Mouse (Mus musculus) MEL (cell line): ENCODE measurements around the gene Mapk1. TPM values are rescaled to one million over a fixed set of nuclear protein-coding genes. Genes with fewer than 3 reads are reported as not detected.

ENCODE experiments used
- DNase-seq: peaks from one replicate; pipeline ENCODE4 v3.0.0; 2011; ENCODE audit warnings: low read depth, low spot score
- H3K27ac ChIP-seq: 2 replicates; pipeline ENCODE4 v1.5.1; 2012; ENCODE audit warnings: low read depth, mild to moderate bottlenecking, control low read depth, low read length, moderate library complexity; ENCODE audit not compliant: control insufficient read depth
- H3K27me3 ChIP-seq, 2 experiments: fragments of 150-350 bp in 1 of 2; sonication (generic) in 1 of 2; 2 replicates each; pipeline ENCODE4 v1.6.1; 2012; ENCODE audit warnings: low read length in 2 of 2, mild to moderate bottlenecking in 2 of 2, improper control_type of control experiment in 1 of 2, moderate library complexity in 1 of 2; ENCODE audit not compliant: insufficient read depth in 2 of 2, control insufficient read depth in 1 of 2
- H3K36me3 ChIP-seq, 2 experiments: 2 replicates each; pipeline ENCODE4 v1.6.1; 2012 to 2014; ENCODE audit warnings: low read length in 2 of 2, improper control_type of control experiment in 1 of 2, inconsistent platforms in 1 of 2, mild to moderate bottlenecking in 1 of 2; ENCODE audit not compliant: insufficient read depth in 2 of 2, control insufficient read depth in 1 of 2
- H3K4me1 ChIP-seq, 2 experiments: fragments of 150-350 bp in 1 of 2; sonication (generic) in 1 of 2; 2 replicates each; pipeline ENCODE4 v1.6.1; 2012; ENCODE audit warnings: low read length in 2 of 2, improper control_type of control experiment in 1 of 2, mild to moderate bottlenecking in 1 of 2; ENCODE audit not compliant: insufficient read depth in 2 of 2, control insufficient read depth in 1 of 2
- H3K4me3 ChIP-seq, 2 experiments: fragments of 150-350 bp in 1 of 2; sonication (generic) in 1 of 2; 2 replicates each; pipeline ENCODE4 v1.5.1; 2012; ENCODE audit warnings: low read depth in 2 of 2, low read length in 2 of 2, mild to moderate bottlenecking in 2 of 2, moderate library complexity in 2 of 2, control low read depth in 1 of 2, improper control_type of control experiment in 1 of 2; ENCODE audit not compliant: control insufficient read depth in 1 of 2, insufficient read depth in 1 of 2
- H3K79me2 ChIP-seq: 2 replicates; pipeline ENCODE4 v1.6.1; 2012; ENCODE audit warnings: mild to moderate bottlenecking, low read length, moderate library complexity; ENCODE audit not compliant: control insufficient read depth, poor library complexity, insufficient read depth
- H3K9ac ChIP-seq: 2 replicates; pipeline ENCODE4 v1.6.1; 2012; ENCODE audit warnings: low read depth, mild to moderate bottlenecking, control low read depth, low read length, moderate library complexity; ENCODE audit not compliant: control insufficient read depth, poor library complexity, severe bottlenecking
- H3K9me3 ChIP-seq: fragments of 150-350 bp; sonication (generic); replicated peaks from 2 replicates; pipeline ENCODE4 v1.6.1; 2012; ENCODE audit warnings: mild to moderate bottlenecking, low read length, improper control_type of control experiment, moderate library complexity; ENCODE audit not compliant: insufficient read depth
- CHD1 ChIP-seq: IDR thresholded peaks from 2 replicates; pipeline ENCODE4 v1.6.1; 2012; ENCODE audit warnings: low read depth, mild to moderate bottlenecking, inconsistent platforms, low read length, improper control_type of control experiment
- CTCF ChIP-seq, 3 experiments: IDR thresholded peaks in 2 of 3; conservative IDR thresholded peaks in 1 of 3; 2 replicates each; pipeline ENCODE4 v1.5.1; 2011 to 2012; ENCODE audit warnings: low read length in 3 of 3, low read depth in 2 of 3, mild to moderate bottlenecking in 2 of 3, improper control_type of control experiment in 1 of 3, inconsistent platforms in 1 of 3, mixed read lengths in 1 of 3, moderate library complexity in 1 of 3; ENCODE audit not compliant: control insufficient read depth in 1 of 3, insufficient read depth in 1 of 3, poor library complexity in 1 of 3, severe bottlenecking in 1 of 3
- E2F4 ChIP-seq: IDR thresholded peaks from 2 replicates; pipeline ENCODE4 v1.6.1; 2011; ENCODE audit warnings: low read depth, low read length, improper control_type of control experiment, borderline replicate concordance
- EP300 ChIP-seq, 2 experiments: IDR thresholded peaks; 2 replicates each; pipeline ENCODE4 v1.6.1; 2011; ENCODE audit warnings: improper control_type of control experiment in 2 of 2, low read length in 2 of 2, low read depth in 1 of 2, mild to moderate bottlenecking in 1 of 2
- ETS1 ChIP-seq: IDR thresholded peaks from 2 replicates; pipeline ENCODE4 v1.6.1; 2012; ENCODE audit warnings: low read depth, mild to moderate bottlenecking, inconsistent platforms, low read length, improper control_type of control experiment, moderate library complexity
- HCFC1 ChIP-seq: IDR thresholded peaks from 2 replicates; pipeline ENCODE4 v1.6.1; 2012; ENCODE audit warnings: low read depth, mild to moderate bottlenecking, inconsistent platforms, low read length, improper control_type of control experiment, moderate library complexity
- KAT2A ChIP-seq: conservative IDR thresholded peaks from 2 replicates; pipeline ENCODE4 v1.6.1; 2012; ENCODE audit warnings: low read depth, low read length, improper control_type of control experiment, inconsistent platforms
- MAZ ChIP-seq: IDR thresholded peaks from 2 replicates; pipeline ENCODE4 v1.6.1; 2012; ENCODE audit warnings: low read depth, mild to moderate bottlenecking, inconsistent platforms, low read length, improper control_type of control experiment
- NRF1 ChIP-seq: IDR thresholded peaks from 2 replicates; pipeline ENCODE4 v1.6.1; 2014; ENCODE audit warnings: low read depth, mild to moderate bottlenecking, inconsistent platforms, low read length, improper control_type of control experiment, moderate library complexity; ENCODE audit not compliant: poor library complexity, insufficient read depth, severe bottlenecking
- RAD21 ChIP-seq: IDR thresholded peaks from 2 replicates; pipeline ENCODE4 v1.6.1; 2011; ENCODE audit warnings: mild to moderate bottlenecking, low read depth, low read length, improper control_type of control experiment
- RCOR1 ChIP-seq: IDR thresholded peaks from 2 replicates; pipeline ENCODE4 v1.6.1; 2012; ENCODE audit warnings: low read depth, mild to moderate bottlenecking, inconsistent platforms, low read length, improper control_type of control experiment
- SIN3A ChIP-seq: IDR thresholded peaks from 2 replicates; pipeline ENCODE4 v1.6.1; 2012; ENCODE audit warnings: low read length, improper control_type of control experiment, inconsistent platforms
- SMC3 ChIP-seq: IDR thresholded peaks from 2 replicates; pipeline ENCODE4 v1.6.1; 2011; ENCODE audit warnings: low read depth, low read length, improper control_type of control experiment
- ZC3H11A ChIP-seq: IDR thresholded peaks from 2 replicates; pipeline ENCODE4 v1.6.1; 2012; ENCODE audit warnings: low read depth, mild to moderate bottlenecking, inconsistent platforms, low read length, improper control_type of control experiment
- ZKSCAN1 ChIP-seq: IDR thresholded peaks from 2 replicates; pipeline ENCODE4 v1.6.1; 2012; ENCODE audit warnings: low read depth, mild to moderate bottlenecking, inconsistent platforms, low read length, improper control_type of control experiment, moderate library complexity
- ZNF384 ChIP-seq: IDR thresholded peaks from 2 replicates; pipeline ENCODE4 v1.6.1; 2012; ENCODE audit warnings: low read depth, mild to moderate bottlenecking, inconsistent platforms, low read length, improper control_type of control experiment
- polyA plus RNA-seq, 2 experiments: library from polyadenylated mRNA; stranded (reverse) in 1 of 2; unstranded in 1 of 2; fragments of >175 nt in 1 of 2; fragments of >200 nt in 1 of 2; gene quantifications; 2 replicates each; pipeline versions ENCODE4 v1.2.1 to v1.2.4; 2012; ENCODE audit warnings: low replicate concordance in 2 of 2, low read depth in 1 of 2; ENCODE audit not compliant: insufficient read length in 2 of 2, insufficient read depth in 1 of 2, missing spikeins in 1 of 2
- total RNA-seq: library from RNA; depleted of rRNA; stranded (reverse); fragments of 300-350 nt; gene quantifications from 2 replicates; pipeline ENCODE4 v1.2.3, GENCODE M21; 2012

Mapk1 gene
- total and polyA plus RNA-seq, 3 experiments = 125 to 225 (median 144) TPM

DNA sequence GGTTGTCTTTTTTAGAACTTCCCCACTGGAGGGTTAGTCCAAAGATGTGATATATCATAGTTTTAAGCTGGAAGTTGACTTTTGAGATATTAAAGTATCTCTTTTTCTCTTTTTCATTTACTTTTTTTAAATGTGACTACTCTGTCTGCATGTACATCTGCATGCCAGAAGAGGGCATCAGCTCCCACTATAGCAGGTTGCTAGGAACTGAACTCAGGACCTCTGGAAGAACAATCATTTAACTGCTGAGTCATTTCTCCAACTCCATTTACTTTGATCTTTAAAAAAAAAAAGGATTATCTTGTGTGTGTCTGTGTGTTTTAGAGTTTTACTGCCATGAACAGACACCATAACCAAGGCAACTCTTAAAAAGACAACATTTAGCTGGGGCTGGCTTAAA, 93.7 kb downstream of the Mapk1 start:
- Histone ChIP-seq H3K4me3 (no peak overlapping the region), H3K79me2 (no peaks in the 10 kb centered on the region), H3K27ac (no peak overlapping the region), H3K9me3 (no peaks in the 10 kb centered on the region), H3K4me1 (0 out of 4 replicates have a peak, but pooled peaks cover 0 to 3% of the 10 kb centered on the region in 2 experiments), H3K9ac (no peak overlapping the region), H3K36me3 (no peaks in the 10 kb centered on the region), H3K27me3 (no peaks in the 10 kb centered on the region)
- no peak for TF ChIP-seq HCFC1
- TF ChIP-seq EP300 (IDR thresholded peaks at IDR 0.05; ENCODE audit: low read depth in 1 of 2, low read length in 2 of 2) = no peak
- TF ChIP-seq SIN3A = no peak
- TF ChIP-seq ETS1 = no peak
- TF ChIP-seq ZNF384 = peak; percentile 28; the same call in 1 of the 2 replicates
- no peak for TF ChIP-seq RCOR1
- no peak for TF ChIP-seq NRF1
- no peak for TF ChIP-seq KAT2A
- TF ChIP-seq SMC3 = peak; percentile 38
- TF ChIP-seq CTCF (IDR thresholded peaks at IDR 0.05 in 2 of 3, conservative IDR thresholded peaks at IDR 0.05 in 1 of 3; ENCODE audit: control insufficient read depth in 1 of 3, insufficient read depth in 1 of 3, low read depth in 2 of 3, low read length in 3 of 3, poor library complexity in 1 of 3, severe bottlenecking in 1 of 3) = peak; percentile 18 to 45 (median 22); a peak in 4 of 6 replicates
- TF ChIP-seq E2F4 = no peak
- TF ChIP-seq CHD1 = no peak
- TF ChIP-seq RAD21 = peak; percentile 33
- TF ChIP-seq ZC3H11A = peak; percentile 23; the same call in 1 of the 2 replicates
- TF ChIP-seq ZKSCAN1 = no peak
- TF ChIP-seq MAZ = no peak
- peak; percentile 43 for DNase-seq

DNA sequence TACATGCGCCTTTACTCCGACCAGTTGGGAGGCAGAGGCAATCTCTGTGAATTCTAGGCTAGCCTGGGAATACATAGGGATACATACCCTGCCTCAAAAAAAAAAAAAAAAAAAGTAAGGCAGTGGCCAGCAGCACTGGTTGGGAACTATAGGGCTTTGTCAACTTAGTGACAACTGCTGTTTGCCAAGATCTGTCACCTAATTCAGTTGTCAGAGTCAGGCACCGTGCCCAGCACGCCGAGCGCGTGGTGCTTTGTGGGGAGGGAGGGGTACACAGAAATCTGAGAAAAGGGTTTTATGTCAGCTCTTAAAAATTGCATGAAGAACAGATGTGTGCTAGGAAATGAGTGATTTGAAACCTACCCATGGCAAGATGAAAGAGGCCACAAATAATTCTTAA, 94.9 kb downstream of the Mapk1 start:
- Histone ChIP-seq H3K27ac (no peak overlapping the region), H3K9me3 (no peaks in the 10 kb centered on the region), H3K36me3 (no peaks in the 10 kb centered on the region), H3K9ac (no peak overlapping the region)
- TF ChIP-seq HCFC1 = no peak
- TF ChIP-seq ZNF384 = 0 out of 2 replicates have a peak, but pooled peaks have one; percentile 16
- TF ChIP-seq, all 39 proteins: peak for 1
- H3K27me3 ChIP-seq = no peaks in the 10 kb centered on the region
- H3K4me3 ChIP-seq = no peak overlapping the region
- DNase-seq = no peak
- H3K4me1 ChIP-seq = 0 out of 4 replicates have a peak, but pooled peaks cover 0 to 3% of the 10 kb centered on the region in 2 experiments
- H3K79me2 ChIP-seq = no peaks in the 10 kb centered on the region
